Mouse (Mus musculus) kidney, postnatal 0 days (tissue): ENCODE data around the gene Pcdh15. TPM values are rescaled to one million over a fixed set of nuclear protein-coding genes. Genes with fewer than 3 reads are reported as not detected.

Experiments used
- ATAC-seq: fragments of 200-750 bp; cut with Nextera tagmentation; replicated peaks from 2 replicates; pipeline ENCODE4 v1.8.0; 2017; ENCODE audit warnings: low read depth, moderate number of reproducible peaks, moderate TSS enrichment, moderate library complexity; ENCODE audit not compliant: low FRiP score
- DNase-seq: peaks from one replicate; pipeline ENCODE4 v3.0.0-alpha.2; 2016; ENCODE audit warnings: low spot score
- H3K27ac ChIP-seq: fragments of 300-500 bp; sonication (generic); 2 replicates; pipeline ENCODE4 v1.5.1; 2014; ENCODE audit warnings: mild to moderate bottlenecking
- H3K27me3 ChIP-seq: fragments of 300-500 bp; sonication (generic); 2 replicates; pipeline ENCODE4 v1.6.1; 2014; ENCODE audit warnings: low read length, mixed read lengths; ENCODE audit not compliant: insufficient read depth
- H3K36me3 ChIP-seq: fragments of 300-500 bp; sonication (generic); 2 replicates; pipeline ENCODE4 v1.6.1; 2014; ENCODE audit warnings: low read length, mixed read lengths; ENCODE audit not compliant: insufficient read depth
- H3K4me1 ChIP-seq: fragments of 300-500 bp; sonication (generic); replicated peaks from 2 replicates; pipeline ENCODE4 v1.6.1; 2014; ENCODE audit warnings: antibody characterized with exemption, low read length, mixed read lengths; ENCODE audit not compliant: insufficient read depth
- H3K4me2 ChIP-seq: fragments of 300-500 bp; sonication (generic); 2 replicates; pipeline ENCODE4 v1.6.1; 2014; ENCODE audit warnings: mild to moderate bottlenecking, low read length, moderate library complexity, mixed read lengths
- H3K4me3 ChIP-seq: fragments of 300-500 bp; sonication (generic); replicated peaks from 2 replicates; pipeline ENCODE4 v1.5.1; 2014; ENCODE audit warnings: low read depth, low read length
- H3K9ac ChIP-seq: fragments of 300-500 bp; sonication (generic); 2 replicates; pipeline ENCODE4 v1.6.1; 2014; ENCODE audit warnings: low read depth, low read length
- H3K9me3 ChIP-seq: fragments of 300-500 bp; sonication (generic); replicated peaks from 2 replicates; pipeline ENCODE4 v1.6.1; 2016; ENCODE audit warnings: low read length, inconsistent platforms, mixed read lengths
- CTCF ChIP-seq: IDR thresholded peaks from 2 replicates; pipeline ENCODE4 v1.5.1; 2016; ENCODE audit warnings: antibody characterized with exemption, low read depth, mild to moderate bottlenecking, moderate library complexity
- WGBS: fragments of 180-500 bp; shearing (Covaris S2); extraction: QIAGEN DNeasy Blood & Tissue Kit; methylation state at CpG from one replicate; pipeline ENCODE4 v1.1.7; 2014; 5-methylcytosine and 5-hydroxymethylcytosine counted together
- polyA plus RNA-seq: library from polyadenylated mRNA; unstranded; fragments of >200 nt; fragmentation: Nextera tagmentation; extraction: Ambion mirVana; gene quantifications from 2 replicates; pipeline ENCODE4 v1.2.1, GENCODE M21; 2015

Pcdh15 gene
- polyA plus RNA-seq, 1 experiment from 2014 or later, result 0.33 TPM

DNA sequence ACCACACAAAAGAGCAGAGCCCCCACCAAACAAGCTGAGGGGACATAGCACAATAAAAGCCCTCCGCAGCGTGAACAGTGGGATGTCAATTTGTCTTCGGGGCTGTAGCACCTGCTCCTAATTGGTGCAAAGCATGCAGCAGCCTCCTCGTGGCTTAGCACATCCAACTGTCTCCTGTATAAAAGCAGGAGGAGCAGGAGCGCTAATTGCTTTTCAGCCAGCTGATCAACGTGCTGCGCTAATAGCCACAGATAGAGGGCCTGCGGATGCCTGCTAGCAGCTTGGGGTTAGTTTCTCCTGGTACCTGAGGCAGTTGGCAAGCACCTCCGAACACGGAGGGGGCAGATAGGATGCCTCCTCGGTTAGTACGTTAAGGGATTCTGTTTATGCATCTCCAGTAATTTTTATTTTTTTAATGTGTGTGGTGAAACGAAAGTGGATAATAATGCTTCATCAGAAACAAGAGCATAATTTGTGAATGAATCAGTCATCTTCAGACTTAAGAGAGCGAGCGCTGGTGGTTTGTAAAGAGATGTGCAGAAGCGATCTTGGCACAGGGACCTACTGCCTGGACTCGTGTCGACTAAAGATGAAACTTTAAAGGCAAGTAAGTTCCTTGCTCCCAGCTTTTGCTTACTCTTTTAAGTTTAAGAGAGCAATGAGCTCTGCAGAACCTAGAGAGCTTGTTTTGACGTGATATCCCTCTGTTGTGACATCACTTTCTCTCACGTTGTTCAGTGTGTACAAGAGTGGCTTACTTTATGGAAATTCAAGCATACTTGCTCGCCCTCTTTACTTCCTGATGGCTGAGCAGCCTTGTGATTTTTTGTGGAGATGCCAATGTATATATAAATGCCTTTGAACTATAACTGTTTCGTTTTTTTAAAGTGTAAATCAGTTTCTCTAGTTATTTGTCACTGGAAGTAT, 722.8 kb downstream of the Pcdh15 start:
- Histone ChIP-seq H3K9me3 (no peaks in the 10 kb centered on the region), H3K27me3 (no peaks in the 10 kb centered on the region), H3K27ac (no peak overlapping the region), H3K4me1 (no peaks in the 10 kb centered on the region), H3K9ac (no peak overlapping the region), H3K36me3 (no peaks in the 10 kb centered on the region), H3K4me2 (no peak overlapping the region), H3K4me3 (no peak overlapping the region)
- peak; percentile 9; the same call in 1 of the 2 replicates for TF ChIP-seq CTCF
- ATAC-seq (no peak), DNase-seq (no peak)
- WGBS, result 37% methylated on average over 22 of the region's 22 CpGs

DNA sequence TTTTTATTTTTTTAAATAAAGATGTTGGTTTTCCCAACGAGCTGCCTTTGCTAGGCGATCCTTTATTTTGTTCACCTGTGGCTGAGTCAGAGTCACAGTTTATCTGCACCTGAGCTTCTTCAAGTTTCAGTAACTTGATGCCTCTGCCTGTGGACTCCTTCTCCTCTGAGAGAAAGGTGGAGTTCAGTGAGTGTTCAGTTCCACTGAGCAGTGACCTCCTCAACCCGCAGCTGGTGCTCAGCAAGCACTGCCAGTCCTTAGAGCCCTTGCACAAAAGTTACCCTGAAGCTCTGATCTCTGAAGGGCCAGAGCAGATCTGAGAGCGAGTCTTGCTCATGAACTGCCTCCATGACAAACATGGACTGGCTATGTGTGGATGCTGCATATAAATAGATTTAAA, 724.1 kb downstream of the Pcdh15 start:
- Histone ChIP-seq H3K4me3 (no peak overlapping the region), H3K9me3 (no peaks in the 10 kb centered on the region), H3K36me3 (no peaks in the 10 kb centered on the region), H3K27me3 (no peaks in the 10 kb centered on the region), H3K4me2 (no peak overlapping the region), H3K9ac (no peak overlapping the region), H3K27ac (no peak overlapping the region), H3K4me1 (no peaks in the 10 kb centered on the region)
- no peak for ATAC-seq
- peak; percentile 10 for DNase-seq
- no peak for TF ChIP-seq CTCF
- WGBS, result 31% methylated on average over 4 of the region's 4 CpGs

DNA sequence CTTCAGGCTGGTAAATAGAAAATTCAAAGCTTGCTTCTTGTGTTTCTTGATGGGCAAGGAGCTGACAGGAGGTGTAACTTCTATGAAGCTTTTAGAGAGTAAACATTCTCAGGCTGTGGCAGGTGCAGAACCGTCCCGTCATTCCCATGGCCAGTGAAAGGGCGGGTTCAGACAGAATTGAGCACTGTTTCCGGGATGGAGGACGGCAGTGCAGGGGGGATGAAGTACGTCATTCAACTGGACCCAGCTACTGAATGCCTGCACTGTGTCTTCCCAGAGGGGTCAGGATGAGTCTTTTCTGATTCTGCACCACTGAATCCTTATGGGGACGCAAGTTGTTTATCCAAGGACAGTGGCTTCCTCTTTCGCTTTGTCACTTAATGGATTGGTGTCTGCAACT, 727.2 kb downstream of the Pcdh15 start:
- no peaks in the 10 kb centered on the region for H3K27me3 ChIP-seq
- H3K9me3 ChIP-seq, result no peaks in the 10 kb centered on the region
- H3K4me3 ChIP-seq, result no peak overlapping the region
- peak overlapping the region; percentile 30; the same call in 1 of the 2 replicates for H3K4me2 ChIP-seq
- ATAC-seq, result no peak
- 54% methylated on average over 8 of the region's 8 CpGs for WGBS
- DNase-seq, result no peak
- H3K9ac ChIP-seq, result no peak overlapping the region
- no peak for TF ChIP-seq CTCF
- H3K4me1 ChIP-seq, result no peaks in the 10 kb centered on the region
- no peak overlapping the region for H3K27ac ChIP-seq
- no peaks in the 10 kb centered on the region for H3K36me3 ChIP-seq

DNA sequence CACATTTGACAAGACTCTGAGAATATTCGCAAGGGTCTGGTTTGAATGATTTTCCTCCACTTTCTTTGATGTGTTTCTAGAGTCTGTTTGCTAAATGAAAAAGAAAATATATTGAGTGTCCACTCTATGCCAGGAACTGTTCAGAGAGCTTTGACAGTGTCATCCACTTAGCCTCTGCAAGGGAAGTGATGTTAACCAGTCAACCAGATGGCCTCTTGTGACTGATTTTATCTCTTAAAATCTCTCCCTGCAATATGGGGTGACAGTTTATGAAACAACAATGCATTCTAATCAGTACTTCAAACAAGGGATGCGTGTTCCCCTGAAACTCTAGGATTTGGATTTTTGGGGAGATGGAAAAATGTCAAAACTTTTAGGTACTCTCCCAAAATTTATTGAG, 729.6 kb downstream of the Pcdh15 start:
- Histone ChIP-seq H3K9me3 (no peaks in the 10 kb centered on the region), H3K27ac (no peak overlapping the region), H3K4me1 (no peaks in the 10 kb centered on the region), H3K36me3 (no peaks in the 10 kb centered on the region), H3K27me3 (no peaks in the 10 kb centered on the region), H3K4me2 (no peak overlapping the region), H3K4me3 (no peak overlapping the region), H3K9ac (no peak overlapping the region)
- no peak for ATAC-seq
- no peak for TF ChIP-seq CTCF
- DNase-seq, result no peak
- WGBS, result 79% methylated on average over 2 of the region's 2 CpGs

DNA sequence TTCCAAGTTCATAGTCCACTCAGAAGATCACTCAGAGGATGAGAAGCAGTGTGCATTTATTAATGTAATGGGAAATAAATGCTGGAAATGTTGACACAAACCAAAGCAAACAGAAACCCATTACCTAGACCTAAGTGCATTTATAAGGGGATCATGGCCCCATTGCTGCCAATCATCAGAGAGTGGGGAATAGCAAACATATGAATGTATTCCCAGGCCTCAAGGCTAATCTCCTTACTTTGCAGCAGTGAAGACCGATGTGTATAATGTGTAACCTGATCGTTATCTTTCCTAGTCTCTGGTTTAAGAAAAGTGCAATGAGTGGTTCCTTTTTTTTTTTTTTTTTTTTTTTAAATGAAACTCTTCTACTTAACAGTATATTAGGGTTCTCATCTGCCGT, 745.9 kb downstream of the Pcdh15 start:
- DNase-seq, result no peak
- Histone ChIP-seq H3K9ac (no peak overlapping the region), H3K27ac (no peak overlapping the region), H3K27me3 (no peaks in the 10 kb centered on the region), H3K4me1 (no peaks in the 10 kb centered on the region), H3K36me3 (no peaks in the 10 kb centered on the region), H3K4me2 (no peak overlapping the region), H3K9me3 (no peaks in the 10 kb centered on the region), H3K4me3 (no peak overlapping the region)
- ATAC-seq, result no peak
- 82% methylated on average over 3 of the region's 3 CpGs for WGBS
- TF ChIP-seq CTCF, result no peak

DNA sequence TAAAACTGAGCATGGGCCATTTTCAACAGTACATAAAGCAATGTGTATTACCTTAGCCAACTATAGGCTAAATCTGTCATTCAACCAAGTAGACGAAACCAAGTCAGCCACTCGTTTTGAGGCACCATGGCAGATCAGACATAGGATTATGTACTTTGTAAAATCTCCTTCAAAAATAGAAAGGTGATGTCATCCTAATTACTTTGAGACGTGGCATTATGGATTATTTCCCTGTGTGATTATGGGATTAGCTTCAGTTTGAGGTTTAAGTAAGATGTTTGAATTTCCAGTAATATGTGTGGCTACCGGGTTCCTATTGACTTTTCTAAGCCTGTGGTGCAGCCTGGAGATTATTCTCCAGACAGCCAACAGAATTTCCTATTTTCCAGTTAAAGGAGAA, 763.0 kb downstream of the Pcdh15 start:
- H3K27me3 ChIP-seq, result no peaks in the 10 kb centered on the region
- H3K4me3 ChIP-seq, result no peak overlapping the region
- H3K9ac ChIP-seq, result no peak overlapping the region
- H3K36me3 ChIP-seq, result no peaks in the 10 kb centered on the region
- no peak for DNase-seq
- ATAC-seq, result no peak
- TF ChIP-seq CTCF, result no peak
- H3K9me3 ChIP-seq, result no peaks in the 10 kb centered on the region
- no peak overlapping the region for H3K27ac ChIP-seq
- H3K4me2 ChIP-seq, result no peak overlapping the region
- no peaks in the 10 kb centered on the region for H3K4me1 ChIP-seq
- 77% methylated on average over 4 of the region's 4 CpGs for WGBS
